ENCODE assay signal across 11 mouse cellular contexts in genomic region chr15:81352638-81353037, GRCm38 (mm10). TPM values are rescaled to one million over a fixed set of nuclear protein-coding genes. Genes with fewer than 3 reads are reported as not detected.
DNase-seq lines count a peak whose midpoint lies in the region; ATAC-seq and TF ChIP-seq lines count a peak whose summit lies in the region.
"Had no signal": no experiment of that assay in that cellular context is flagged by ENCODE, and none has a peak within 500 bp of the region (broad histone marks: within the 10 kb centered on the region; RNA-seq: fewer than 3 reads in every experiment).

No protein-coding gene starts in this region.

- WGBS in intestine, postnatal 0 days = 81% methylated on average over 1 of the region's 1 CpGs
- 80% methylated on average over 1 of the region's 1 CpGs for WGBS in intestine, embryonic 16.5 days
- 51% methylated on average over 1 of the region's 1 CpGs for WGBS in midbrain, postnatal 0 days
- WGBS in midbrain, embryonic 13.5 days = 69% methylated on average over 1 of the region's 1 CpGs
- 53% methylated on average over 1 of the region's 1 CpGs for WGBS in hindbrain, embryonic 16.5 days

- CTCF ChIA-PET in Patski (lab: Charles Lee) = no interaction called here

- peaks cover 5% of the 10 kb centered on the region; the same call in 1 of the 2 replicates for H3K27me3 ChIP-seq in intestine, postnatal 0 days (replicated peaks; ENCODE audit: control insufficient read depth, insufficient read depth, low read length)
- no peaks in the 10 kb centered on the region for H3K27me3 ChIP-seq in intestine, embryonic 16.5 days (replicated peaks; ENCODE audit: control insufficient read depth, insufficient read depth, low read length)
- H3K27me3 ChIP-seq in midbrain, postnatal 0 days (ENCODE audit: insufficient read depth, low read length) = no peaks in the 10 kb centered on the region
- H3K27me3 ChIP-seq in midbrain, embryonic 13.5 days = no peaks in the 10 kb centered on the region
- no peaks in the 10 kb centered on the region for H3K27me3 ChIP-seq in Patski
- H3K27me3 ChIP-seq in splenic B cell, adult 2 months (ENCODE audit: control insufficient read depth, insufficient read depth, low read length, poor library complexity, severe bottlenecking) = no peaks in the 10 kb centered on the region
- no peaks in the 10 kb centered on the region for H3K27me3 ChIP-seq in hindbrain, embryonic 16.5 days (replicated peaks; ENCODE audit: control insufficient read depth, insufficient read depth, low read length)

- no peak overlapping the region for H3K4me2 ChIP-seq in intestine, postnatal 0 days (replicated peaks; ENCODE audit: low read depth)
- no peak overlapping the region for H3K4me2 ChIP-seq in intestine, embryonic 16.5 days (ENCODE audit: low read depth, low read length)
- H3K4me2 ChIP-seq in midbrain, postnatal 0 days (ENCODE audit: low read depth, low read length, poor library complexity, severe bottlenecking) = no peak overlapping the region
- H3K4me2 ChIP-seq in midbrain, embryonic 13.5 days (replicated peaks) = no peak overlapping the region
- H3K4me2 ChIP-seq in hindbrain, embryonic 16.5 days (ENCODE audit: low read length) = no peak overlapping the region

- no peak overlapping the region for H3K9ac ChIP-seq in intestine, postnatal 0 days (ENCODE audit: low read depth, low read length)
- no peak overlapping the region for H3K9ac ChIP-seq in intestine, embryonic 16.5 days (ENCODE audit: low read depth, low read length)
- no peak overlapping the region for H3K9ac ChIP-seq in midbrain, postnatal 0 days (replicated peaks; ENCODE audit: low read length, poor library complexity, severe bottlenecking)
- no peak overlapping the region for H3K9ac ChIP-seq in midbrain, embryonic 13.5 days (replicated peaks)
- no peak overlapping the region for H3K9ac ChIP-seq in hindbrain, embryonic 16.5 days (ENCODE audit: low read depth, low read length)

- in situ Hi-C loops in Patski (cut with MboI; ENCODE audit: low pct_unique_long_range_greater_than_20kb) = loop anchor here (5.0 kb wide), 1 partner anchor 280 kb away; no protein-coding TSS in a partner anchor

- DNase-seq in midbrain, postnatal 0 days (ENCODE audit: low spot score) = no peak
- DNase-seq in Patski (ENCODE audit: low read depth, low spot score) = no peak
- peak; percentile 29 for DNase-seq in splenic B cell, adult 2 months (ENCODE audit: low read depth, low spot score)
- DNase-seq: cerebellum, postnatal 36 days; kidney, adult 11 months; layer of hippocampus, postnatal 36 days had no signal

- no peaks in the 10 kb centered on the region for H3K4me1 ChIP-seq in intestine, postnatal 0 days (replicated peaks; ENCODE audit: control insufficient read depth, insufficient read depth, low read length)
- 0 out of 2 replicates have a peak, but pooled peaks cover 3% of the 10 kb centered on the region for H3K4me1 ChIP-seq in intestine, embryonic 16.5 days (ENCODE audit: control insufficient read depth, insufficient read depth, low read length)
- H3K4me1 ChIP-seq in midbrain, postnatal 0 days (ENCODE audit: insufficient read depth, low read length) = no peaks in the 10 kb centered on the region
- H3K4me1 ChIP-seq in midbrain, embryonic 13.5 days (replicated peaks) = peaks cover 10% of the 10 kb centered on the region
- H3K4me1 ChIP-seq in hindbrain, embryonic 16.5 days (ENCODE audit: control insufficient read depth, insufficient read depth, low read depth, low read length) = peaks cover 4% of the 10 kb centered on the region; the same call in 1 of the 2 replicates

- H3K36me3 ChIP-seq in intestine, postnatal 0 days (ENCODE audit: control insufficient read depth, insufficient read depth) = no peaks in the 10 kb centered on the region
- no peaks in the 10 kb centered on the region for H3K36me3 ChIP-seq in intestine, embryonic 16.5 days (ENCODE audit: control insufficient read depth, insufficient read depth, low read length)
- no peaks in the 10 kb centered on the region for H3K36me3 ChIP-seq in midbrain, postnatal 0 days (ENCODE audit: insufficient read depth, low read length)
- no peaks in the 10 kb centered on the region; the same call in 1 of the 2 replicates for H3K36me3 ChIP-seq in midbrain, embryonic 13.5 days
- no peaks in the 10 kb centered on the region for H3K36me3 ChIP-seq in splenic B cell, adult 2 months (ENCODE audit: control insufficient read depth, insufficient read depth, low read length, poor library complexity, severe bottlenecking)
- H3K36me3 ChIP-seq in hindbrain, embryonic 16.5 days (ENCODE audit: control insufficient read depth, insufficient read depth, low read length) = no peaks in the 10 kb centered on the region

- no peak overlapping the region for H3K4me3 ChIP-seq in intestine, postnatal 0 days (ENCODE audit: low read depth, low read length)
- H3K4me3 ChIP-seq in intestine, embryonic 16.5 days (ENCODE audit: low read length) = no peak overlapping the region
- no peak overlapping the region for H3K4me3 ChIP-seq in midbrain, postnatal 0 days (ENCODE audit: low read depth, low read length)
- no peak overlapping the region for H3K4me3 ChIP-seq in midbrain, embryonic 13.5 days (replicated peaks)
- no peak overlapping the region for H3K4me3 ChIP-seq in hindbrain, embryonic 16.5 days (ENCODE audit: low read length)

- POLR2A ChIA-PET in Patski (lab: Charles Lee) = no interaction called here

- no peak overlapping the region for H3K27ac ChIP-seq in intestine, postnatal 0 days (ENCODE audit: low read depth, low read length)
- no peak overlapping the region for H3K27ac ChIP-seq in intestine, embryonic 16.5 days (ENCODE audit: low read length)
- no peak overlapping the region for H3K27ac ChIP-seq in midbrain, postnatal 0 days (ENCODE audit: low read depth, low read length)
- H3K27ac ChIP-seq in midbrain, embryonic 13.5 days = no peak overlapping the region
- H3K27ac ChIP-seq in hindbrain, embryonic 16.5 days (ENCODE audit: low read depth, low read length) = no peak overlapping the region

- ATAC-seq in intestine, postnatal 0 days = no peak
- no peak for ATAC-seq in intestine, embryonic 16.5 days
- ATAC-seq in midbrain, postnatal 0 days (ENCODE audit: low FRiP score) = no peak
- no peak for ATAC-seq in midbrain, embryonic 13.5 days
- no peak for ATAC-seq in Patski
- no peak for ATAC-seq in hindbrain, embryonic 16.5 days

- H3K9me3 ChIP-seq in intestine, postnatal 0 days (ENCODE audit: control insufficient read depth) = no peaks in the 10 kb centered on the region
- H3K9me3 ChIP-seq in intestine, embryonic 16.5 days (ENCODE audit: control insufficient read depth, low read length) = no peaks in the 10 kb centered on the region
- no peaks in the 10 kb centered on the region for H3K9me3 ChIP-seq in midbrain, postnatal 0 days (ENCODE audit: low read length)
- H3K9me3 ChIP-seq in midbrain, embryonic 13.5 days = no peaks in the 10 kb centered on the region
- H3K9me3 ChIP-seq in hindbrain, embryonic 16.5 days (ENCODE audit: control insufficient read depth, low read length) = no peaks in the 10 kb centered on the region

- peak; percentile 67 for TF ChIP-seq CTCF in intestine, postnatal 0 days (IDR thresholded peaks at IDR 0.05; ENCODE audit: low read depth)
- peak; percentile 65 for TF ChIP-seq CTCF in midbrain, postnatal 0 days (IDR thresholded peaks at IDR 0.05)
- peak; percentile 72 for TF ChIP-seq CTCF in Patski (IDR thresholded peaks at IDR 0.05)

RNA-seq across cellular contexts. Expression of gene Slc25a17, which starts 8.0 kb away (rescaled TPM):
- polyA plus RNA-seq in intestine, postnatal 0 days (2015; fragmentation: Nextera tagmentation; extraction: Ambion mirVana) = 30.6 and 33.2 TPM in 2 replicates
- polyA plus RNA-seq in intestine, embryonic 16.5 days (2015; fragmentation: Nextera tagmentation; extraction: Ambion mirVana) = 61.7 and 67.4 TPM in 2 replicates
- total RNA-seq in midbrain, postnatal 0 days (2014; rRNA removed) = 74.4 and 77.4 TPM in 2 replicates
- 121 and 123 TPM in 2 replicates for polyA plus RNA-seq in midbrain, postnatal 0 days (2015; fragmentation: Nextera tagmentation; extraction: Ambion mirVana)
- polyA plus RNA-seq in midbrain, embryonic 13.5 days (2015; fragmentation: Nextera tagmentation; extraction: Ambion mirVana) = 133 and 141 TPM in 2 replicates
- 113 TPM for polyA plus RNA-seq in Patski (2021)
- 131 and 133 TPM in 2 replicates for polyA plus RNA-seq in hindbrain, embryonic 16.5 days (2015; fragmentation: Nextera tagmentation; extraction: Ambion mirVana)

RNA-seq across cellular contexts. Expression of gene St13, which starts 47.2 kb away (rescaled TPM):
- 66.9 and 68.2 TPM in 2 replicates for polyA plus RNA-seq in intestine, postnatal 0 days (2015; fragmentation: Nextera tagmentation; extraction: Ambion mirVana)
- polyA plus RNA-seq in intestine, embryonic 16.5 days (2015; fragmentation: Nextera tagmentation; extraction: Ambion mirVana) = 154 and 156 TPM in 2 replicates
- total RNA-seq in midbrain, postnatal 0 days (2014; rRNA removed) = 111 and 137 TPM in 2 replicates
- polyA plus RNA-seq in midbrain, postnatal 0 days (2015; fragmentation: Nextera tagmentation; extraction: Ambion mirVana) = 231 and 241 TPM in 2 replicates
- polyA plus RNA-seq in midbrain, embryonic 13.5 days (2015; fragmentation: Nextera tagmentation; extraction: Ambion mirVana) = 182 and 203 TPM in 2 replicates
- polyA plus RNA-seq in Patski (2021) = 471 TPM
- polyA plus RNA-seq in hindbrain, embryonic 16.5 days (2015; fragmentation: Nextera tagmentation; extraction: Ambion mirVana) = 200 and 211 TPM in 2 replicates

RNA-seq across cellular contexts. Expression of gene Xpnpep3, which starts 47.3 kb away (rescaled TPM):
- 2.3 and 2.4 TPM in 2 replicates for polyA plus RNA-seq in intestine, postnatal 0 days (2015; fragmentation: Nextera tagmentation; extraction: Ambion mirVana)
- 6.9 and 7.8 TPM in 2 replicates for polyA plus RNA-seq in intestine, embryonic 16.5 days (2015; fragmentation: Nextera tagmentation; extraction: Ambion mirVana)
- 8.2 and 13.8 TPM in 2 replicates for total RNA-seq in midbrain, postnatal 0 days (2014; rRNA removed)
- polyA plus RNA-seq in midbrain, postnatal 0 days (2015; fragmentation: Nextera tagmentation; extraction: Ambion mirVana) = 5.4 and 6.5 TPM in 2 replicates
- polyA plus RNA-seq in midbrain, embryonic 13.5 days (2015; fragmentation: Nextera tagmentation; extraction: Ambion mirVana) = 9.8 TPM in 2 replicates
- polyA plus RNA-seq in Patski (2021) = 13.8 TPM
- polyA plus RNA-seq in hindbrain, embryonic 16.5 days (2015; fragmentation: Nextera tagmentation; extraction: Ambion mirVana) = 8.3 and 10.6 TPM in 2 replicates

RNA-seq across cellular contexts. Expression of gene Dnajb7, which starts 55.5 kb away (rescaled TPM):
- 0.17 and 0.35 TPM in 2 replicates for polyA plus RNA-seq in intestine, postnatal 0 days (2015; fragmentation: Nextera tagmentation; extraction: Ambion mirVana)
- polyA plus RNA-seq in intestine, embryonic 16.5 days (2015; fragmentation: Nextera tagmentation; extraction: Ambion mirVana) = 1.2 and 1.6 TPM in 2 replicates
- not detected in 2 replicates for total RNA-seq in midbrain, postnatal 0 days (2014; rRNA removed)
- polyA plus RNA-seq in midbrain, postnatal 0 days (2015; fragmentation: Nextera tagmentation; extraction: Ambion mirVana) = 0.16 and 0.26 TPM in 2 replicates
- 1.7 and 2.4 TPM in 2 replicates for polyA plus RNA-seq in midbrain, embryonic 13.5 days (2015; fragmentation: Nextera tagmentation; extraction: Ambion mirVana)
- polyA plus RNA-seq in Patski (2021) = not detected
- polyA plus RNA-seq in hindbrain, embryonic 16.5 days (2015; fragmentation: Nextera tagmentation; extraction: Ambion mirVana) = 0.95 and 1.3 TPM in 2 replicates
- total RNA-seq: gastrocnemius, adult 8-10 months; layer of hippocampus, postnatal 36 days had no signal
